Mouse (Mus musculus) ES-Bruce4 (cell line): Measurements from ENCODE around the gene Man2b1. TPM values are rescaled to one million over a fixed set of nuclear protein-coding genes. Genes with fewer than 3 reads are reported as not detected.

ENCODE experiments used
- H3K27ac ChIP-seq: 2 replicates; pipeline ENCODE4 v1.5.1; 2012; ENCODE audit warnings: low read length, inconsistent platforms; ENCODE audit not compliant: insufficient read depth
- H3K27me3 ChIP-seq: 2 replicates; pipeline ENCODE4 v1.6.1; 2012; ENCODE audit warnings: mild to moderate bottlenecking, low read length, inconsistent platforms; ENCODE audit not compliant: control insufficient read depth, poor library complexity, insufficient read depth, severe bottlenecking
- H3K36me3 ChIP-seq: 2 replicates; pipeline ENCODE4 v1.6.1; 2012; ENCODE audit warnings: inconsistent platforms, mild to moderate bottlenecking, low read length, moderate library complexity; ENCODE audit not compliant: control insufficient read depth, poor library complexity, insufficient read depth, severe bottlenecking
- H3K4me1 ChIP-seq: one replicate; pipeline ENCODE4 v1.8.1; 2011; ENCODE audit warnings: low read length; ENCODE audit not compliant: control insufficient read depth, insufficient read depth
- H3K4me3 ChIP-seq: 2 replicates; pipeline ENCODE4 v1.5.1; 2011; ENCODE audit warnings: low read depth, mild to moderate bottlenecking, low read length
- H3K9ac ChIP-seq: 2 replicates; pipeline ENCODE4 v1.6.1; 2012; ENCODE audit warnings: low read depth, mild to moderate bottlenecking, inconsistent platforms; ENCODE audit not compliant: poor library complexity, severe bottlenecking
- H3K9me3 ChIP-seq: replicated peaks from 2 replicates; pipeline ENCODE4 v1.6.1; 2012; ENCODE audit warnings: mild to moderate bottlenecking, low read length, inconsistent platforms; ENCODE audit not compliant: control insufficient read depth, poor library complexity, insufficient read depth, severe bottlenecking
- CTCF ChIP-seq: IDR thresholded peaks from one replicate; pipeline ENCODE4 v1.8.1; 2011; ENCODE audit warnings: low read depth, low read length
- EP300 ChIP-seq: IDR thresholded peaks from 2 replicates; pipeline ENCODE4 v1.6.1; 2011; ENCODE audit warnings: low read depth, low read length; ENCODE audit not compliant: insufficient read depth
- POLR2A ChIP-seq: IDR thresholded peaks from one replicate; pipeline ENCODE4 v1.8.1; 2011; ENCODE audit warnings: low read length; ENCODE audit not compliant: insufficient read depth
- polyA plus RNA-seq: library from polyadenylated mRNA; stranded (reverse); fragments of >200 nt; gene quantifications from 2 replicates; pipeline ENCODE4 v1.2.4, GENCODE M21; 2011; ENCODE audit warnings: low read depth; ENCODE audit not compliant: missing spikeins, insufficient read depth, insufficient read length

The Man2b1 gene
- polyA plus RNA-seq, 1 experiment: 36.0 TPM

DNA sequence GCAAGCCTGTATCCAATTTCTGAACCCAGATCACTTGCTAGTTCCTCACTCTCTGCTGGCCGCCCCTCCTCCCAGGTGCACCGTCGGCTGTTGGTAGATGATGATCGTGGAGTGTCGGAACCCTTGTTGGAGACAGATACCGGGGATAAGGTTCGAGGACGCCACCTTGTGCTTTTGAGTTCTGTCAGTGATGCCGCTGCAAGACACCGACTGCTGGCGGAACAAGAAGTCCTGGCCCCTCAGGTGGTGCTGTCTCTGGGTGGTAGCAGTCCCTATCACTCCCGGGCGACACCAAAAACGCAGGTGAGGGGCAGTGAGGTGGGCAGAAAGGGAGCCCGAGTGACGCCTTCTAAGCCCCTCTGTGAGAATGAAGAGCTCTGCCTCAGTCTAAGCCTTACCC lies 13.1 kb downstream of the Man2b1 start:
- H3K36me3 ChIP-seq: peaks cover 19% of the 10 kb centered on the region

GRCm38 (mm10) chr8:85096850-85097249 lies 13.8 kb downstream of the Man2b1 start:
- Histone ChIP-seq H3K4me1 (no peaks in the 10 kb centered on the region), H3K27ac (no peak overlapping the region), H3K4me3 (no peak overlapping the region), H3K9ac (no peak overlapping the region), H3K9me3 (no peaks in the 10 kb centered on the region; the same call in 1 of the 2 replicates), H3K27me3 (no peaks in the 10 kb centered on the region), H3K36me3 (peaks cover 19% of the 10 kb centered on the region)
- TF ChIP-seq EP300 (no peak), POLR2A (no peak), CTCF (no peak)

More for the DNA sequence above, 13.1 kb downstream of the Man2b1 start:
- H3K9me3 ChIP-seq: no peaks in the 10 kb centered on the region
- no peak overlapping the region for H3K4me3 ChIP-seq
- no peaks in the 10 kb centered on the region for H3K27me3 ChIP-seq
- no peak overlapping the region for H3K27ac ChIP-seq
- no peaks in the 10 kb centered on the region for H3K4me1 ChIP-seq
- TF ChIP-seq CTCF (no peak), POLR2A (no peak), EP300 (no peak)
- H3K9ac ChIP-seq: no peak overlapping the region

DNA sequence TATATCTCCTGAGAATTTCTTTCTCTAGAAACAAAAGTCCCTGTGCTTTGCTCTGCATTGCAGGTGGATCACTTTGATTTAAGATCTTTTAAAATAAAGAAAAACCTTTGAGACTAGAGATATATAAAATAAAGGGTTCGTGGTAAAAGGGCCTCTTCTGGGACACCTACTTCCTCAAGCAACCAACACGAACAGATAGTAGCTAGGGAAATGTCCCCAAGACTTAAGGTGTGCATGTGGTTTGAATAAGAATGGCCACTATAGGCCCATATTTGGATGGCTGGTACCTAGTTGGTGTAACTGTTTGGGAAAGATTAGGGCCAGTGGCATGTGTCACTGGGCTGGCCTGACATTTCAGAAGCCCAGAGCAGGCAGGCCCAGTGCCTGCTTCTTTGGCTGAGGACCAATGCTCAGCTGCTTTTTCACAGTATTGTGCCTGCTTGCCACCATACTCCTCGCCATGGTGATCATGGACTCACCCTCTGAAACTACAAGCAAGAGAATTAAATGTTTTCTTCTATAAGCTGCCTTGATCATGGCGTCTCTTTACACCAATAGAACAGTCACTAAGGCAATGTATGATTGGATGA lies 17.1 kb downstream of the Man2b1 start:
- H3K9ac ChIP-seq: no peak overlapping the region

GRCm38 (mm10) chr8:85113241-85113640 lies 30.2 kb downstream of the Man2b1 start:
- no peak overlapping the region for H3K9ac ChIP-seq
- H3K36me3 ChIP-seq: no peaks in the 10 kb centered on the region
- no peaks in the 10 kb centered on the region for H3K9me3 ChIP-seq

More for the DNA sequence above, 17.1 kb downstream of the Man2b1 start:
- Histone ChIP-seq H3K4me1 (no peaks in the 10 kb centered on the region), H3K9me3 (no peaks in the 10 kb centered on the region; the same call in 1 of the 2 replicates), H3K27me3 (no peaks in the 10 kb centered on the region), H3K27ac (no peak overlapping the region), H3K4me3 (no peak overlapping the region), H3K36me3 (peaks cover 10% of the 10 kb centered on the region; the same call in 1 of the 2 replicates)
- TF ChIP-seq EP300: no peak
- TF ChIP-seq CTCF: no peak
- TF ChIP-seq POLR2A: no peak

DNA sequence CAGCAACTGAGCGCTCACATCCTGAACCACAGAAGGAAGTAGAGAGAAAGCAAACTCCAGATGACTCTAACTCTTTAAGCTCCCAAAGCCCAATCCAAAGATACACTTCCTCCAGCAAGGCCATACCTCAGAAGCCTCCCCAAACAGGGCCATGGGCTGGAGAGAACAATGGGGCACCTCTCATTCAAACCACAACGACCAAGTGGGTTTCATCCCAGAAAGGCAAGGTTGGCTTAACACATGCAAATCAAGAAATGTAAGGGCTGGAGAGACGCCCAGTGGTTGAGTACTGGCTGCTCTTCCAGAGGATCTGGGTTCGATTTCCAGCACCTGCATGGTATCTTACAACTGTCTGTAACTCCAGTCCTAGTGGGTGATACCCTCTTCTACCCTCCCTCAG lies 32.4 kb downstream of the Man2b1 start:
- H3K9me3 ChIP-seq: no peaks in the 10 kb centered on the region
- no peaks in the 10 kb centered on the region for H3K4me1 ChIP-seq
- no peaks in the 10 kb centered on the region for H3K27me3 ChIP-seq
- H3K9ac ChIP-seq: no peak overlapping the region
- no peaks in the 10 kb centered on the region for H3K36me3 ChIP-seq
- H3K27ac ChIP-seq: peak overlapping the region; percentile 4; the same call in 1 of the 2 replicates
- no peak for TF ChIP-seq EP300
- no peak for TF ChIP-seq CTCF
- no peak for TF ChIP-seq POLR2A
- H3K4me3 ChIP-seq: no peak overlapping the region

More at GRCm38 (mm10) chr8:85113241-85113640, 30.2 kb downstream of the Man2b1 start:
- 0 out of 2 replicates have a peak, but pooled peaks cover 2% of the 10 kb centered on the region for H3K27me3 ChIP-seq
- no peak overlapping the region for H3K27ac ChIP-seq
- TF ChIP-seq CTCF (no peak), POLR2A (no peak), EP300 (no peak)
- H3K4me1 ChIP-seq: no peaks in the 10 kb centered on the region
- no peak overlapping the region for H3K4me3 ChIP-seq

DNA sequence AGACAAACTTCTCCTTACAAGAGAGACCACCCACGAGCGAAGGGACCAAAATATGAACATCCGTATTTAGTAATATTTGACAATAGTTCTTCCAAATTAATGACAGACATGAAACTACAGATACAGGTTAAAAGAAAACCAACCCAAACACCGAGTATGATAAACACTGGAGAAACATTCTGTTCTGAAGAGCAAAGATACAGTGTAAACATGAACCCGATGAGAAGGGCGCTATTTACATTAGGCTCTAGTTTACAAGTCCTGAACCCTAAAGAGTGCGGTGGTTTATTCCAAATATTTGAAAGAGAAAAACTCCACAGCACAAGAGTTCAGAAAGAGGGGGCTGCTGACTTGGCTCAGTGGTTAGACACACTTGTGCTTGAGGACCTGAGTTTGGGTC lies 33.9 kb downstream of the Man2b1 start:
- Histone ChIP-seq H3K36me3 (no peaks in the 10 kb centered on the region), H3K27ac (no peak overlapping the region), H3K4me3 (no peak overlapping the region), H3K9ac (no peak overlapping the region), H3K9me3 (no peaks in the 10 kb centered on the region), H3K4me1 (no peaks in the 10 kb centered on the region), H3K27me3 (no peaks in the 10 kb centered on the region)
- TF ChIP-seq POLR2A: no peak
- no peak for TF ChIP-seq CTCF
- no peak for TF ChIP-seq EP300
